Mouse (Mus musculus) right cerebral cortex, postnatal 36 days (tissue): ENCODE results near the gene Stpg4.

ENCODE experiments used
- DNase-seq, 2 experiments: peaks; one replicate each; pipeline ENCODE4 v3.0.0; 2022; ENCODE audit warnings: low spot score in 2 of 2, mixed read lengths in 1 of 2

Stpg4 gene

DNA sequence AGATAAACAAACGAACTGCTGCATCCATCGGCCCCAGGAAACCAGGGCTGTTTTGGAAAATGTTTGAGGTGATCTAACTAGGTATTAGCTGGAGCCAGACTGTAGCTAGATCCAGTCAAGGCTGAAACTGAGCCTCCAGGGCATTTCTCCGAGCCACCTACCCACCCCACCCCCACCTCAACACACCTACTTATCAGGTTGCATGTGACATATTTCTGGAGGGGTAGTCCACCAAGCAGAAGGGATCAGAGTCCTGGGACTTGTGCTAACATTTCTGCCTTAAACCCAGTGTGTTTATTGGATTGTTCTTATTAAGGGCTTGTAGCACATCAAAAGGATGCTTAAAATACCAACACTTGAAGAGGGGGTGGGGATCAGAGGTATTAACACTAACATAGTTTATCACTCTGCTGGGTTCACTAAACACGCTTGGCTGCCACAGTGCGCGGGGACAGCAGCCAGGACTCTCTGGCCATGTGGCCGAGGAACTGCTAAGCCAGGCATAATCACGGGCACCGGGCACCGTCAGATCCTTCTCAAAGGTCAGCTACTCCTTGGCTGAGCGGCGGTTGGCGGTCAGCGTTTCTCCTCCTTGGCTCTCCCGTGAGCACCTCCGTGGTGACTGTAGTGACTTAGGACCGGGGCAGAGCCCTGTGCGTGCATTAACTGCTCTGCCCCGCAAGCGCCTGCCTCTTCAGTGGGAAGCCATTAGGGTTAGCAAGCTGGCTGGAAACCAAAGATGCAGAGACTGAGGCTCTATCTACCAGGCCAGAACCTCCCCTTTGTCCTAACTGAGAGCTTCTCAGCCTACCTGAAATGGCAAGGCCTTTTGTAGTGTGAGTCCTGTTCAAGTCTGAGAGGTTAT lies 76.1 kb downstream of the Stpg4 start:
- DNase-seq = no peak

DNA sequence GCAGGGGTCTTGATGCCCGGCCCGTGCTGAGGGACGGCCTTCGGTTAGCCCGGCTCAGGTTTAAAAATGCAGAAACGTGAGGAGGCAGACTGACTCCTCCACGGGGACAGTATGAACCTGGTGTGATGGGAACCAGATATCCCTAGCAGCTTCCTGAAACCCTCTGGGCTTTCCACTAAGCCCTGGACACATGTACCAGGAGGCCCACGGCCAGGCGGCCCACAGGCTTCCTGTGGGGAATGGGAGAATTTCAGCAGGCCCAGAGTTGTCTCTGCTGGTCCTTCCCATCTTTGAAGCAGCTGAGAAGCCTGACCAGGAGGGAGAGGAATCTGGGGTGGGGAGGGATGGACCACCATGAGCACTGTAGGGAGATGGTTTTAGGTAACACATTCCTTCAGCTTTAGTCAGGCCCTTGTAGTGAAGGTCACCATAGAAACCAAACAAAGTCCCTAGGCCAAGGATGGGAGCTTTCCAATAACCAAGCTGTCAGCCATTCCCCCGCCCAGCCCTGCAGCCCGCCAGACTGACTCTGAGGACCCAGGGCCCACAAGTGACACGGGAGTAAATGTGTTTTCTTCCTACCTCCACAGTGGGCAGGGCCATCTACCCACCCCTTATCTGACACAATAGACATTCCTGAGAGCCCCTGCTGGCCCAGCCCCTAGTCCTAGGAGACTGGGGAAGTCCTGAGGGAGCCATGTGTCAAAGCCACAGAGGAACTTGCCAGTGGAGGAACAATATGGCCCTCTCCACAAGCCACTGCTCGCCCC lies 76.9 kb downstream of the Stpg4 start:
- DNase-seq = no peak

DNA sequence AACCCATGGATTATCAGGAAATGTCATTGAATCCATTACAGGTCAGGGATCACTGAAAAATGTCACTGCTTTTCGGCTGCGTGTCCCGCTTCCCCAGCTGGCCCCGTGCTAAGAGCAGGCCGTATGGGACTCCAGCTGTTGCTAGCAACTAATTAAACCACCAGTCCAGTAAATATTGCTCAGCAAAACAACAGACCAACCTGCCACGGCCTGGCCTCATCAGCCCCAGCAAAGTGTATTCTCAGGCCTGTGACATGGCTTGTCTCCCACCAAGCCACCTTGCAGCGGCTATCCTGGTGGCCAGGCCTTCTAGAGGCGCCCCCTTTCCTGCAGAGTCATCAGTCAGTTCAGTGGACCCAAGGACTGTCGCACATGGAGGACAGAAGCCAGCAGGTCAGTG lies 78.0 kb downstream of the Stpg4 start:
- no peak for DNase-seq

DNA sequence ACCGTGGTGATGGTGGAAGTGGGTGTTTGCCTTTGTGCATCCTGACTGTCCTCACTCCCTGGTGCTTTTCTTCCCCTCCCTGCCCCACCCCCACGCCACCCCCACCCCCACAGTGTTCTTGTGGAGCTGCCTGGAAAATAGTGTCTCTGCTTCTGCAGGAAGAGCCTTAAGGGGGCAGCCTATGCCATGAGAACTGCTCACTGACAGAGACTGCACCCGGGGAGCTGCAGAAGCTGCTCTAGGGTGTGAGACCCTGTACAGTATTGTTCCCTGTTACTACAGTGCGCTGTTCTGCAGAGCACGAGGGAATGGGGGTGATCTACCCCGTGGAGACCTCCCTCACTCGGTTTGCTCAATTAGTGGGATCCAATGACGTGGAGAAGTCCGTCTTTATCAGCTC lies 78.5 kb downstream of the Stpg4 start:
- DNase-seq = no peak

DNA sequence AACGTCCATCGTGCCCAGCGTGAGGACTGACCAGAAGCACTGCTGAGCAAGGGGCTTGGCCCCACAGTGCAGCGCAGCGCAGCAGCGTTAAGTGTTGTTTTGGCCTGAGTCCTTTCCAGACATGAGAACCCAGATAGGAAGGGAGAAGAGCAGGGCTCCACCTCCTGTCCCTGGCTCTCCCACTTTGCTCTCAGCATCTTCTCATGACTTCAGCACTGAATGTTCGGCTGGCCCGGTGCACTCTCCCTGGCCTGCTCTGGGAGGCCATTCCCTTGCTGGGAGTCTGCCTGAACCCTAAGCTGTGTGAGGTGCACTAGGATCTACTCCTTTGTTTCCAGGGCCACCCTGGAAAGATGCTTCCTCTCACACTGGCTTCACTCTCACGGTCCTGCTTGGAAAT lies 79.2 kb downstream of the Stpg4 start:
- no peak for DNase-seq

DNA sequence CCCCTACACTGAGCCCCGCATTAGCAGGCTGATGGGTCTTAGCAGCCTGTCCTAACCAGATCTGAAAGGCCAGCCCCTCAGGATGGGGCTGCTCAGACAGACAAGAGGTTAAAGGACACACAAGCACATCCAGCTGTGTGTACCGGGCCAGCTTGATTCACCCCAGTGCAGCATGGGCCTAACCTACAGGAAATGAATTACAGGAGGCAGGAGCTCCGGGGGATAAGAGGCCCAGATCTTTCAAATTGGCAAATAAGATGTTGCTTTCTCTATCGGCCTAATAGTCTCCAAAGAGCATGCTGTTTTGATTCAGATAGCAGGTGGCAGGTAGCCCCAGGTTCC lies 82.3 kb downstream of the Stpg4 start:
- DNase-seq = no peak

GRCm38 (mm10) chr17:87344441-87345251 lies 82.9 kb downstream of the Stpg4 start:
- DNase-seq = no peak

DNA sequence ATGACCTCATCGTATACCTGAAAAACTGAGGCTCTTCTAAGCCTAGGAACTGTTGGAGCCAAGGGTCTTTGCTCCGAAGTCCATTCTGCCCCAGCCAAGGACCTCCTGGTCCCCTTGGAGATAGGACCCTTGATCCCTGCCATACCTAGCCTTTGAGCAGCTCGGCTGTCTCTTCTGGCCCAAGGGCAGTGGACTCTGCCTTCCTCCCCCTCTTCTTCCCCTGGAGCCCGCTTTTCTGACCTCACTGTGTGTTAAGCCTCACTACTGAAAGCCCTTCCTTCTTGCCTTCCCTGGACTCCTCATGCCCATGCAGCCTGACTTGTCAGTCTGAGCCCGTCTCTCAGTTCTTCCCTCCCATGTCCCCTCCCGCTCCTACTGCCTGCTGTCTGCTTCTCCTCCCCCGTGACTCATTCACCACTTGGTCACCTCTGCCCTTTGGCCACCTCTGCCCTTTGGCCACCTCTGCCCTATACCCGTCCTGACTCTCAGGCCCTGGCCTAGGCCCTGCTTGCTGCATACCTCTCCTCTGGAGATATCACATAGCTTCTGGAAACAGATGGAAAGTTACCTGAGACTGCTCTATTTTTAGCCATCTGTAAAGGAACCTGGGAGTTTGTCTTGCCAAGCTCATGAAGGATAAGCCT lies 84.4 kb downstream of the Stpg4 start:
- DNase-seq = no peak
